Mouse (Mus musculus) embryonic facial prominence, embryonic 12.5 days (tissue): ENCODE measurements around the gene Pola2. TPM values are rescaled to one million over a fixed set of nuclear protein-coding genes. Genes with fewer than 3 reads are reported as not detected.

Experiments used
- ATAC-seq: fragments of 200-750 bp; cut with Nextera tagmentation; 2 replicates; pipeline ENCODE4 v1.8.0; 2017; ENCODE audit not compliant: insufficient number of reproducible peaks, insufficient read depth, low FRiP score, low TSS enrichment
- H3K27ac ChIP-seq: fragments of 300-500 bp; sonication (generic); 2 replicates; pipeline ENCODE4 v1.5.1; 2016; ENCODE audit warnings: mild to moderate bottlenecking
- H3K27me3 ChIP-seq: fragments of 300-500 bp; sonication (generic); 2 replicates; pipeline ENCODE4 v1.6.1; 2016; ENCODE audit warnings: mild to moderate bottlenecking, moderate library complexity
- H3K36me3 ChIP-seq: fragments of 300-500 bp; sonication (generic); 2 replicates; pipeline ENCODE4 v1.6.1; 2016; ENCODE audit warnings: mild to moderate bottlenecking
- H3K4me1 ChIP-seq: fragments of 300-500 bp; sonication (generic); 2 replicates; pipeline ENCODE4 v1.6.1; 2016
- H3K4me2 ChIP-seq: fragments of 300-500 bp; sonication (generic); replicated peaks from 2 replicates; pipeline ENCODE4 v1.6.1; 2016; ENCODE audit warnings: mild to moderate bottlenecking, moderate library complexity
- H3K4me3 ChIP-seq: fragments of 300-500 bp; sonication (generic); 2 replicates; pipeline ENCODE4 v1.5.1; 2016; ENCODE audit warnings: mild to moderate bottlenecking
- H3K9ac ChIP-seq: fragments of 300-500 bp; sonication (generic); 2 replicates; pipeline ENCODE4 v1.6.1; 2016; ENCODE audit warnings: mild to moderate bottlenecking, moderate library complexity
- H3K9me3 ChIP-seq: fragments of 300-500 bp; sonication (generic); 2 replicates; pipeline ENCODE4 v1.6.1; 2016; ENCODE audit warnings: mild to moderate bottlenecking, moderate library complexity
- WGBS: fragments of 180-500 bp; shearing (Covaris S2); methylation state at CpG from one replicate; pipeline ENCODE4 v1.1.7; 2016; 5-methylcytosine and 5-hydroxymethylcytosine counted together
- polyA plus RNA-seq: library from polyadenylated mRNA; unstranded; fragments of >200 nt; fragmentation: Nextera tagmentation; extraction: Ambion mirVana; gene quantifications from 2 replicates; pipeline ENCODE4 v1.2.1, GENCODE M21; 2016

The Pola2 gene
- polyA plus RNA-seq, 1 experiment from 2014 or later = 80.5 TPM

DNA sequence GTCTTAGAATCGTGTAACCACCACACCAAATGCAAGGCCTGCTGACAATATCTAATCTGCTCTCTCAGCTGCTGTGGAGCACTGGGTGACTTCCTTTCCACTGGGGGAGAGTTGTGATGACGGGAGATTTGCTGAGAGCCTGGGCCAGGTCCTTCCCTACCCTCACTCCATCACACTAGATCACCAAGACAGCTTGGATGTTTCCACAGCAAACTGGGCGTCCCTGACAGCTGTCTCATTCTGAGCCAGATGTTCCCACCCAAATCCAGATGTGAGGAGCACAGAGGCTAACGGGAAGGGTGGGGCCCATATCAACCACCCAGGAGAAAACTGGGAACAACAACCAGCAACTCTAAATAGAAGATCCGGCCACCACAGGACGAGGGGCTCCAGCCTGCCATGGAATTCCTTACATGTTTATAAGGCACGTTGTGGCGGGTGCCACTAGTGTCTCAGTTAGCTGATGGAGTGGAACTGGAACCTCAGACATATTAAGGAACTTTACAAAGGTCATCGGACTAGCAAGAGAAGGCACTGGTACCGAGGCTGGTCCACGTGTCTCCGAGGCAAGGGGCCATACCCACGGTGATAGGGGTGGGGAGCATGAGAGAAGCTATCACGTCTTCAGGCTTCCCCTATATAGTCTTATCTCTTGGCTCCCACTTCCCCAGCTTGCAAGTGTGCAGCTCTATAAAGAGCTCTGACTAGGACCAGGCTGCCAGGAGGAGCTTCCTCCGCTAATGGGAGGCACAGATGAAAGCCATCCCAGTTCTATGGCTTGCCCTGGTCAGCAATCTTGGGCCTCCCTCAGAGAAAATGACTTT, 41.7 kb downstream of the Pola2 start:
- no peak overlapping the region for H3K4me2 ChIP-seq
- ATAC-seq = no peak
- H3K9ac ChIP-seq = no peak overlapping the region
- no peaks in the 10 kb centered on the region for H3K36me3 ChIP-seq
- 0 out of 2 replicates have a peak, but pooled peaks cover 10% of the 10 kb centered on the region for H3K27me3 ChIP-seq
- H3K4me1 ChIP-seq = 0 out of 2 replicates have a peak, but pooled peaks cover 7% of the 10 kb centered on the region
- 78% methylated on average over 15 of the region's 15 CpGs for WGBS
- H3K4me3 ChIP-seq = no peak overlapping the region
- H3K9me3 ChIP-seq = no peaks in the 10 kb centered on the region
- H3K27ac ChIP-seq = no peak overlapping the region

DNA sequence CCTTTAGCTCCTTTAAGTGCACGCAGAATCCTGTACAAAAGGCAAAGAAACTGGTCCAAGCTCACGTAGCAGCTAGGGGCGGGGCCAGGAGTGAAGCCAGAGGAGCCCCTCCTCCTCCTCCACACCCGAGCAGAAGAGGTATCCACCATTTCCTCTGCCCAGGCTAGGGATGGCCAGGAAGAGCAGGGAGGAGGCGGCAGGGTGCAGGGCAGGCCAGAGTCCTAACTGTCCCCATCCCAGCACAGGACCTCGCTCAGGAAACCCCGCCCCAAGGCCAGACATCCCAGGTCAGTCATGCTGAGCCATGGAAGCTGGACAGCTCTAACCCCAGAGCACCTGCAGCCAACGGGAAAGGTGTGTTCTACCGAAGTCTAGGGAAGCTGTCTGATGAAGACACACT, 42.3 kb downstream of the Pola2 start:
- no peak overlapping the region for H3K4me3 ChIP-seq

DNA sequence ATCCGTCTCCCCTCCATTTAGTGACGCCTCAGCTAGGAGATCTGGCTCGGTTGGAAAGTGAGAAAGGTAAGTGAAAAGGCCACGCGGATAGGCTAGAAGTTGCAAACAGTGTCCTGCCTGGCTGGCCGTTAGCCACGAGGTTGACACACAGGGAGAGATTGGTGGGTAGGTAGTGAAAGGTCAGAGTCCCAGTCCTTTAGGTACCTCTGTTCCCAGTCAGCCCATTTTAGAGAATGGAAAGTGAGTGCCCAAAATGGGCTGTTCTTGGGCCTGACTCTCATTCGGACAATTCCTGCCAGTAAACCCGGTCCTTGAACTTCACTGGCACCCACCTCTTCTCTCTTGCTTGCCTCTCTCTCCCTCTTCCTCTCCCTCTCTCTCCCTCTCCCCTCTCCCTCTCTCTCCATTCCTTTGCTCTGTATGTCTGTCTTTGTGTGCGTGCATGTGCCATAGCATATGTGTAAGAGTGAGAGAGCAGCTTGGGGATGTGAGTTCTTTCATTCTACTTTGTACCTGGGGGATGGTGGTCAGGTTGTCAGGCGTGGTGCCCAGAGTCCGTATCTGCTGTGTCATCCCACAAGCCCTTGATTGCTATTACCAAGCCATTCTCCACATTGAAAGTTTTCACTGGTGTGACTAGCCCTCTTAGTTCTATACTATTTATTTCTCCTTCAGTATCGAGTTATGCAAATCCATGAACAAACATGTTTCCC, 50.8 kb downstream of the Pola2 start, which contains the start of gene Dpf2:
Gene Dpf2 (minus strand): TSS at position 4 of the 713 bp plus-strand sequence.
- 26% methylated on average over 11 of the region's 13 CpGs for WGBS
- ATAC-seq = no peak
- no peaks in the 10 kb centered on the region for H3K9me3 ChIP-seq

More for the DNA sequence above, 42.3 kb downstream of the Pola2 start:
- no peak for ATAC-seq
- H3K4me1 ChIP-seq = 0 out of 2 replicates have a peak, but pooled peaks cover 7% of the 10 kb centered on the region
- no peak overlapping the region; the same call in 1 of the 2 replicates for H3K9ac ChIP-seq
- 0 out of 2 replicates have a peak, but pooled peaks cover 10% of the 10 kb centered on the region for H3K27me3 ChIP-seq
- no peaks in the 10 kb centered on the region for H3K9me3 ChIP-seq
- peak overlapping the region; percentile 24; the same call in 1 of the 2 replicates for H3K4me2 ChIP-seq
- no peak overlapping the region for H3K27ac ChIP-seq
- no peaks in the 10 kb centered on the region for H3K36me3 ChIP-seq
- WGBS = 16% methylated on average over 9 of the region's 9 CpGs

DNA sequence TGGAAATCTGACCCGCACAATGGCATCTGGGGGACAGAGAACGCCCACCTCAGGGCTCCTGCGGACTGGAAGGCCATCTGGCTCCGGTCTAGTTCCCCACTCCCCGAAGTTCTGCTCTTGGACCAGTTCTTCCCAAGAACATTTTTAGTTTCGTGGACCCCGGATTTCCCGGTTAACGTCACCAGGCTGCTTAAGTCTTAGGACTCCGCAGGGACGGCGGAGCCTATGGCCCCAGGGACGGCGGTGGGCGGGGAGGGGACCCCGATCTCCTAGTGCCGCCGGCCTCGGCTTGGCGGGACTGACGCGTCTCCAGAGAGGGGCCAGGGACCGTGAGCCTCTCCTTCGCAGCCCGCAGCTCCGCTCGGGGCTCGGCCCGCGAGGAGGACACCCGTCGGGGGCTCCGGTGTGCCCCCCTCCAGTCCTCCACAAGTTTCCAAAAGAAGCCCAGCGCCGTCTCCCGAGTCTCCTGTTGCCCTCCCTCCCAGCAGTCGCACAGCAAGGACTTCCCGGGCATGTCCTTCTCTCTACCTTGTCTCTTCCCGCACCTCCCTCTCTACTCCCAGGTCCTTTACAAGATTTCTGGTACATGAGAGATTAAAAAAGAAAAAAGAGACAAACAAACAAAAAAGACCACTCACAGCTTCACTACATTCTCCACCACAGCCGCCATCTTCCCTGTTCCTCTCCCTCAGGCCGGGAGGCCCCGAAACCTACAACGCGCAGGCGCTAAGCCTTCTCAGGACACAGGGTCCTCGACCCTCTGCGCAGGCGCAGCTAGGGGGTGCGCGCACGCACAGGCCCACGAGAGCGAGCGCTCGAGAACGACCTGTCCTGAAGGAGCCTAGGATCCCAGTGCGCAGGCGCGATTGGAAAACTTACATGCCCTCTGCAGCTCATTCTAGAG, 51.6 kb downstream of the Pola2 start:
- Histone ChIP-seq H3K27me3 (no peaks in the 10 kb centered on the region), H3K4me1 (peaks cover 18% of the 10 kb centered on the region), H3K27ac (peak overlapping the region; percentile 91), H3K4me2 (peak overlapping the region; percentile 72), H3K9ac (peak overlapping the region; percentile 98), H3K4me3 (peak overlapping the region; percentile 97), H3K36me3 (no peaks in the 10 kb centered on the region; the same call in 1 of the 2 replicates), H3K9me3 (no peaks in the 10 kb centered on the region)
- under 1% methylated on average over 59 of the region's 59 CpGs for WGBS
- peak; percentile 91 for ATAC-seq

More for the DNA sequence above, 50.8 kb downstream of the Pola2 start, which contains the start of gene Dpf2:
- Histone ChIP-seq H3K27ac (peak within 1 kb of the TSS; percentile 91), H3K9ac (peak within 1 kb of the TSS; percentile 98), H3K36me3 (no peaks in the 10 kb centered on the region; the same call in 1 of the 2 replicates), H3K4me3 (peak within 1 kb of the TSS; percentile 97), H3K27me3 (no peaks in the 10 kb centered on the region), H3K4me2 (peak within 1 kb of the TSS; percentile 72), H3K4me1 (peaks cover 18% of the 10 kb centered on the region)

- Histone ChIP-seq H3K4me1 (peaks cover 18% of the 10 kb centered on the region), H3K4me2 (peak overlapping the region; percentile 72), H3K9me3 (no peaks in the 10 kb centered on the region), H3K9ac (peak overlapping the region; percentile 98), H3K27ac (peak overlapping the region; percentile 91), H3K36me3 (peaks cover 6% of the 10 kb centered on the region), H3K27me3 (no peaks in the 10 kb centered on the region), H3K4me3 (peak overlapping the region; percentile 97)
- no peak for ATAC-seq
- WGBS = 11% methylated on average over 14 of the region's 14 CpGs
These were observed 52.4 kb downstream of the Pola2 start for GRCm38 (mm10) chr19:5911430-5912102.

DNA sequence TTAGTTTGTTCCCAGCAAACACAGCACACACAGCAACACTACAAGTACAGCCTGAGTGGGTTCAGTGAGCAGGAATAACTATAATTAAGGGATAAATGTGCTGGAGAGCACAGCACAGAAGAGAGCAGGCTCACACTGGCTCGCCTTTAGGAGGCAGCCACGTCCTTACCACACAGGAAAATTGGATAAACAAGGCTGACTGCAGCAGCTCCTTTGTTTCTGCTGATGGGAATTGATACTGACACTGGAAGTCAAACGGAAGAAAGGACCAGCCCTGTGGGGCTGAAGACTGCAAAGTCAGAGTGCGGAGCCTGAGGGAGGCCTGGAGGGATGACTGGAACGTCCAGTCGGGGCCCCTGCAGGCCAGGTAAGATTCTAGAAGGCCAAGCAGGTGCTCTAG, 53.8 kb downstream of the Pola2 start:
- no peaks in the 10 kb centered on the region for H3K9me3 ChIP-seq
- WGBS = 46% methylated on average over 6 of the region's 6 CpGs
- H3K9ac ChIP-seq = peak overlapping the region; percentile 44
- ATAC-seq = no peak
- H3K27me3 ChIP-seq = no peaks in the 10 kb centered on the region
- peaks cover 20% of the 10 kb centered on the region for H3K36me3 ChIP-seq
- peak overlapping the region; percentile 74 for H3K27ac ChIP-seq
- H3K4me1 ChIP-seq = peaks cover 18% of the 10 kb centered on the region
- peak overlapping the region; percentile 97 for H3K4me3 ChIP-seq
- H3K4me2 ChIP-seq = peak overlapping the region; percentile 72

- H3K4me1 ChIP-seq = peaks cover 18% of the 10 kb centered on the region
- no peak for ATAC-seq
- H3K4me3 ChIP-seq = no peak overlapping the region
- H3K4me2 ChIP-seq = no peak overlapping the region
- H3K9me3 ChIP-seq = no peaks in the 10 kb centered on the region
- no peak overlapping the region for H3K27ac ChIP-seq
- no peak overlapping the region for H3K9ac ChIP-seq
- peaks cover 49% of the 10 kb centered on the region for H3K36me3 ChIP-seq
- H3K27me3 ChIP-seq = no peaks in the 10 kb centered on the region
- 88% methylated on average over 3 of the region's 3 CpGs for WGBS
These were observed 56.7 kb downstream of the Pola2 start for GRCm38 (mm10) chr19:5907275-5907674.

GRCm38 (mm10) chr19:5894002-5894678, 69.9 kb downstream of the Pola2 start, which contains the start of gene Tigd3:
Gene Tigd3 (minus strand): TSS chr19:5894149.
- Histone ChIP-seq H3K9ac (peak within 1 kb of the TSS; percentile 86), H3K36me3 (peaks cover 33% of the 10 kb centered on the region), H3K27ac (peak within 1 kb of the TSS; percentile 62; the same call in 1 of the 2 replicates), H3K27me3 (no peaks in the 10 kb centered on the region), H3K4me3 (peak within 1 kb of the TSS; percentile 61), H3K9me3 (no peaks in the 10 kb centered on the region), H3K4me2 (peak within 1 kb of the TSS; percentile 93), H3K4me1 (peaks cover 12% of the 10 kb centered on the region)
- ATAC-seq = peak; percentile 94
- 3% methylated on average over 36 of the region's 36 CpGs for WGBS

DNA sequence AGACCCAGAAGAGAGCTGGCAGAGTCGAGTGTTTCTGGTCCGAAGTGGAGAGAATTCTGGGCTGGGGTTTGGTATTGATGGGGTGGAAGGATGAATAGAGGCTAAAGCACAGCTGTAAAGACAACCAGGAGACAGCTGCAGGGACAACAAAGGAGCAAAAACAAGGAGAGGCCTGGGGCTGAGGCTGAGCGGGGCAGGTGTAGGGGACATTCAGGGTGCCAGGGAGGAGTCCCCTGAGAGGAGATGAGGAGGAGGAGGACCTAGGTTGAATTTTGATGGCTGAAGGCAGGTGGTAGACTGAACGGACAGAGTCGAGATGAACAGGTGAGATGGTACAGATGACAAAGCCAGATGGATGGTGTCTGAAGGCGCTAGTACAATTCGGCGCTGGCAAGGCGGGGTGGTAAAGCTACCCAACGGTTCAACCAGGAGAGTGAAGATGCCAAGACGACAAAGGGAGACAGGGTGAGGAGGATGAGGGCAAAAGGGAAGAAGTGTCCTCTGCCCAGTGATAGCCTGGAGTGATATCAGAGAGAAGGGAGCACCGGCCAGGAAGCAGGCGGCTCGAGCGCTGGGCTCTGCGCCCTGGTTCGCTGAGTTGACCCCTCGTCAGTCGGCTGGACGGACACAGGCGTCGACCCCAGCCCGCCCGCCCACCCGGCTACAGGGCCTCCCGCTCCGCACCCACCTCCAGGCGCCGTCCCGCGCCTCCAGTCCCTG, 70.6 kb downstream of the Pola2 start:
- WGBS = 9% methylated on average over 30 of the region's 31 CpGs
- Histone ChIP-seq H3K9ac (peak overlapping the region; percentile 86), H3K36me3 (peaks cover 28% of the 10 kb centered on the region), H3K4me3 (peak overlapping the region; percentile 61), H3K9me3 (no peaks in the 10 kb centered on the region), H3K27me3 (no peaks in the 10 kb centered on the region), H3K4me2 (peak overlapping the region; percentile 93), H3K27ac (peak overlapping the region; percentile 62; the same call in 1 of the 2 replicates), H3K4me1 (peaks cover 12% of the 10 kb centered on the region)
- 0 out of 2 replicates have a peak, but pooled peaks have one; percentile 2 for ATAC-seq
